Mouse (Mus musculus) myocyte (in vitro differentiated cells): Measurements from ENCODE around the gene Brsk1. TPM values are rescaled to one million over a fixed set of nuclear protein-coding genes. Genes with fewer than 3 reads are reported as not detected.
A peak's percentile ranks its signal among the peaks of the same experiment; 100 is the strongest.

Experiments used
- H3K27me3 ChIP-seq: one replicate; pipeline ENCODE4 v1.6.1; 2011; ENCODE audit not compliant: control insufficient read depth, insufficient read depth, insufficient read length
- H3K36me3 ChIP-seq: one replicate; pipeline ENCODE4 v1.6.1; 2011; ENCODE audit not compliant: control insufficient read depth, insufficient read depth
- H3K4me2 ChIP-seq: one replicate; pipeline ENCODE4 v1.6.1; 2011; ENCODE audit warnings: low read depth, control low read depth
- H3K4me3 ChIP-seq: one replicate; pipeline ENCODE4 v1.5.1; 2011; ENCODE audit warnings: mild to moderate bottlenecking, control low read depth, moderate library complexity
- H3K79me2 ChIP-seq: one replicate; pipeline ENCODE4 v1.6.1; 2011; ENCODE audit not compliant: control insufficient read depth, insufficient read depth
- H3ac ChIP-seq: one replicate; pipeline ENCODE4 v1.6.1; 2011; ENCODE audit not compliant: control insufficient read depth, insufficient read length
- CEBPB ChIP-seq: IDR thresholded peaks from 2 replicates; pipeline ENCODE4 v1.6.1; 2011; ENCODE audit warnings: mild to moderate bottlenecking, moderate library complexity; ENCODE audit not compliant: poor library complexity, insufficient read depth, severe bottlenecking
- E2F4 ChIP-seq: IDR thresholded peaks from one replicate; pipeline ENCODE4 v1.6.1; 2011; ENCODE audit warnings: mild to moderate bottlenecking, control low read depth, moderate library complexity; ENCODE audit not compliant: insufficient read depth
- MAX ChIP-seq: IDR thresholded peaks from one replicate; pipeline ENCODE4 v1.6.1; 2011; ENCODE audit warnings: low read depth, mild to moderate bottlenecking, control low read depth
- MYOD1 ChIP-seq, 3 experiments: IDR thresholded peaks; one replicate each; pipeline ENCODE4 v1.6.1; 2011; ENCODE audit warnings: control low read depth in 2 of 3, low read depth in 2 of 3, mild to moderate bottlenecking in 2 of 3, moderate library complexity in 1 of 3; ENCODE audit not compliant: insufficient read length in 2 of 3, control insufficient read depth in 1 of 3
- MYOG ChIP-seq, 3 experiments: IDR thresholded peaks; one replicate each; pipeline ENCODE4 v1.6.1; 2011; ENCODE audit warnings: control low read depth in 2 of 3, low read depth in 2 of 3, mild to moderate bottlenecking in 2 of 3; ENCODE audit not compliant: insufficient read length in 2 of 3, control insufficient read depth in 1 of 3, insufficient read depth in 1 of 3
- POLR2A ChIP-seq: IDR thresholded peaks from one replicate; pipeline ENCODE4 v1.6.1; 2011; ENCODE audit warnings: low read depth, mild to moderate bottlenecking, control low read depth, moderate library complexity; ENCODE audit not compliant: insufficient read length
- POLR2AphosphoS2 ChIP-seq: IDR thresholded peaks from one replicate; pipeline ENCODE4 v1.6.1; 2011; ENCODE audit warnings: low read depth, control low read depth; ENCODE audit not compliant: insufficient read length
- REST ChIP-seq: IDR thresholded peaks from one replicate; pipeline ENCODE4 v1.6.1; 2011; ENCODE audit warnings: mild to moderate bottlenecking, control low read depth, moderate library complexity; ENCODE audit not compliant: insufficient read depth, insufficient read length
- SRF ChIP-seq: IDR thresholded peaks from one replicate; pipeline ENCODE4 v1.6.1; 2011; ENCODE audit warnings: low read depth; ENCODE audit not compliant: control insufficient read depth, insufficient read length
- TCF12 ChIP-seq: IDR thresholded peaks from one replicate; pipeline ENCODE4 v1.6.1; 2011; ENCODE audit warnings: mild to moderate bottlenecking, control low read depth; ENCODE audit not compliant: poor library complexity, insufficient read depth, severe bottlenecking
- TCF3 ChIP-seq: IDR thresholded peaks from one replicate; pipeline ENCODE4 v1.6.1; 2011; ENCODE audit warnings: low read depth, control low read depth; ENCODE audit not compliant: insufficient read length
- USF1 ChIP-seq: IDR thresholded peaks from one replicate; pipeline ENCODE4 v1.6.1; 2011; ENCODE audit warnings: low read depth, mild to moderate bottlenecking, control low read depth, moderate library complexity
- polyA plus RNA-seq: library from polyadenylated mRNA; unstranded; fragments of >200 nt; fragmentation: generic; extraction: Trizol; gene quantifications from one replicate; pipeline ENCODE4 v1.2.1, GENCODE M21; 2012; ENCODE audit warnings: missing spikeins

Gene Brsk1
- polyA plus RNA-seq, 1 experiment = 7.0 TPM

DNA sequence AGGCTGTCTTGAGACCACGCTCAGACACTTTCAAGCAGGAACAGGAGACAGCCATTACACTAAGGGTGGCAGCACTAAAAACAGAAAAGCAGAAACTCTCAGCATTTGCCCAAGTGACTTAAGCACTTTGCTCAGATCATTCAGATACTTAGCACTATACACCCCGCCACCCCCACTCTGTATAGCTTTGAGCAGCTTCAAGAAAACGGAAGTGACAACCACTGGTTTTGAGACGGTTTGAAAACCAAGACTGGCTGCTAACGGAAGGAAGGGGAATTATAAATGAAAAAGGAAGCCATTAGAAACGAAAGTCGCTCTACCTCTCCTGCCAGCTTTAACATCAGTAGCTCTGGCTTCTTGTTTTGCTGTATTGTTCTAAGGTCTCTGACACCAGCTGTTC lies 36.6 kb upstream of the Brsk1 start:
- no peak overlapping the region for H3K4me2 ChIP-seq
- TF ChIP-seq E2F4 = no peak
- TF ChIP-seq REST = no peak
- no peak for TF ChIP-seq MYOG (IDR thresholded peaks at IDR 0.05; ENCODE audit: control insufficient read depth in 1 of 3, insufficient read depth in 1 of 3, insufficient read length in 2 of 3, low read depth in 2 of 3)
- no peak for TF ChIP-seq USF1
- TF ChIP-seq MYOD1 (IDR thresholded peaks at IDR 0.05; ENCODE audit: control insufficient read depth in 1 of 3, insufficient read length in 2 of 3, low read depth in 2 of 3) = no peak
- H3K79me2 ChIP-seq = peaks cover 74% of the 10 kb centered on the region
- no peak overlapping the region for H3K4me3 ChIP-seq
- H3ac ChIP-seq = no peak overlapping the region
- no peaks in the 10 kb centered on the region for H3K27me3 ChIP-seq
- no peaks in the 10 kb centered on the region for H3K36me3 ChIP-seq

DNA sequence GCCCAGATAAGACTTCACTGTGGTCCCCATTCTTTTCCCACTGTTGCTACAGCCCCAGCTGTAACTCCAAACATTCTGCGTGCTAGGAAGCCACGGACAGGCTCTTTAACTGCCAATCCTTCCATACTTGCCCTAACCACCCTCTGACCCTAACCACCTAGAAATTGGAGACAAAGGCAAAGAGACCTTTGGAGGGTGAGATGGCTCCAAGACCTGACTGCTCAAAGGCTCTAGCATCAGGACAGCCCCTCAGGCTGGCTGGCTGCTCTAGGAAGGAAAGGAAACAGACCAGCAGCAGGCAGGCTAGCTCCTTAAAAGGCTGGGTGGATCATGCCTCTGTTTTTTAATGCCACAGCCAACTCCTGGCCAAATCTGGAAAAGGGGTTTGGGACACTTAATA lies 36.2 kb upstream of the Brsk1 start:
- Histone ChIP-seq H3K4me2 (no peak overlapping the region), H3ac (no peak overlapping the region), H3K27me3 (no peaks in the 10 kb centered on the region), H3K4me3 (no peak overlapping the region), H3K36me3 (no peaks in the 10 kb centered on the region), H3K79me2 (peaks cover 74% of the 10 kb centered on the region)
- no peak for TF ChIP-seq MYOD1 (IDR thresholded peaks at IDR 0.05; ENCODE audit: control insufficient read depth in 1 of 3, insufficient read length in 2 of 3, low read depth in 2 of 3)
- TF ChIP-seq TCF3 = no peak
- TF ChIP-seq REST = no peak
- TF ChIP-seq E2F4 = no peak
- no peak for TF ChIP-seq MAX
- no peak for TF ChIP-seq MYOG (IDR thresholded peaks at IDR 0.05; ENCODE audit: control insufficient read depth in 1 of 3, insufficient read depth in 1 of 3, insufficient read length in 2 of 3, low read depth in 2 of 3)
- no peak for TF ChIP-seq USF1
- TF ChIP-seq POLR2AphosphoS2 = no peak
- no peak for TF ChIP-seq POLR2A
- no peak for TF ChIP-seq SRF
- TF ChIP-seq TCF12 = no peak
- TF ChIP-seq CEBPB = no peak

DNA sequence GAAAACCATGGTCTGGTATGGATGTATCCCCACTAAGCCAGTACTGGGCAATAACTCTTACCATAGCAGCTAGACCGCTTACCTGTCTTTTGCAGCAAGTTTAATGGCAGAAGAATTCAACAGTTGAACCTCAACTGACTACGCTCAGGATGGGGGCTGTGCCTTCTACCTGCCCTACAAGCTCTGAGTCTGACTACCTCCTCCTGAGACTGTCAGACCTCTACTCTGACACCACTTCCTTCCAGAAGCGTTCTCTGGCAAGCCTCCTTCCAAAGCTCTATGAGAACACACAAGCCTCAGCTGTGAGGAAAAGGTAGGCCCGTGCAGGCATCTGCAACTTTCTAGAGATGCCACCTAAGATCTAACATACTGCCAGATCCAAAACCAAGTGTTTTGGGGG lies 35.0 kb upstream of the Brsk1 start:
- Histone ChIP-seq H3ac (no peak overlapping the region), H3K4me2 (no peak overlapping the region), H3K79me2 (peaks cover 74% of the 10 kb centered on the region), H3K4me3 (no peak overlapping the region), H3K36me3 (no peaks in the 10 kb centered on the region), H3K27me3 (no peaks in the 10 kb centered on the region)
- TF ChIP-seq CEBPB (no peak), MYOD1 (IDR thresholded peaks at IDR 0.05; ENCODE audit: control insufficient read depth in 1 of 3, insufficient read length in 2 of 3, low read depth in 2 of 3) (no peak), E2F4 (no peak), USF1 (no peak), SRF (no peak), TCF3 (no peak), MYOG (IDR thresholded peaks at IDR 0.05; ENCODE audit: control insufficient read depth in 1 of 3, insufficient read depth in 1 of 3, insufficient read length in 2 of 3, low read depth in 2 of 3) (no peak), REST (no peak), POLR2A (no peak), TCF12 (no peak), POLR2AphosphoS2 (no peak), MAX (no peak)

DNA sequence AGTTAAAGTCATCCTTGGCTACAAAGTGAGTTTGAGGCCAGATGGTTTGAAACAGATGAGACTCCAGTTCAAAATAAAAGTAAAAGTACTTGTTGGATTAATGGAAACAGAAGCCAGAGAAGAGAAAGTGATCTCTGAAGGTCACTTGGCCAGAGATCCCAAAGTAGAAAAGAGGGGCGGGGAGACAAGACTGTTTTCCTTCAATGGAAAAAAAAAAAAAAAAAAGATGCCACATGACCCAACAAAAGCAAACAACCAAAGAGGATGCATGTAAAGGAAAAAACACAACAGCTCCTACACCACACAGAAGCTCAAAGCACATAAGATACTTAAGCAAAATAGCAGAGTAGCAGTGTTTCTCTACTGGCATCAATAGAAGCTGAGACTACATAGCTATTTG lies 34.5 kb upstream of the Brsk1 start:
- Histone ChIP-seq H3ac (no peak overlapping the region), H3K4me3 (no peak overlapping the region), H3K27me3 (no peaks in the 10 kb centered on the region), H3K79me2 (peaks cover 74% of the 10 kb centered on the region), H3K36me3 (no peaks in the 10 kb centered on the region), H3K4me2 (no peak overlapping the region)
- no peak for TF ChIP-seq SRF
- no peak for TF ChIP-seq TCF3
- TF ChIP-seq REST = no peak
- TF ChIP-seq MYOG (IDR thresholded peaks at IDR 0.05; ENCODE audit: control insufficient read depth in 1 of 3, insufficient read depth in 1 of 3, insufficient read length in 2 of 3, low read depth in 2 of 3) = no peak
- no peak for TF ChIP-seq CEBPB
- no peak for TF ChIP-seq POLR2A
- TF ChIP-seq E2F4 = no peak
- TF ChIP-seq MAX = no peak
- TF ChIP-seq USF1 = no peak
- no peak for TF ChIP-seq POLR2AphosphoS2
- TF ChIP-seq MYOD1 (IDR thresholded peaks at IDR 0.05; ENCODE audit: control insufficient read depth in 1 of 3, insufficient read length in 2 of 3, low read depth in 2 of 3) = no peak
- no peak for TF ChIP-seq TCF12

DNA sequence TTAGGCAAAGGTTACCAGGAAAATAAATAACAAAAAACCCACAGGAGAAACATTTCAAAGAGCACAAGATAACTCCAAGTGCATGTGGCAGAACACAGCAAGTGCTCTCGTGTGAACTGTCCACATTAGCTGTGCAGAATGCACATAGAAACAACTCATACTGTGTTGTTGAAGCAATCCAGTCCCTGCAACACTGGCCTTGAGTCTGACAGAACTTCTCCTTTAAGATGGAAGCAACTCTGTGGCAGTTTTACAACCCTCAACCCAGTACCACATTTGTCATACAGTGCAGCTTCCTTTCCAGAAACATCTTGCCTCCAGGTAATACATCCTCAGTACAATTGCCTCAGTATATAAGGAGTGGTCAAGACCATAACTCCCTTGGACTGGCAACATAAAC lies 33.6 kb upstream of the Brsk1 start:
- H3ac ChIP-seq = no peak overlapping the region
- peaks cover 65% of the 10 kb centered on the region for H3K79me2 ChIP-seq
- TF ChIP-seq MYOD1 (IDR thresholded peaks at IDR 0.05; ENCODE audit: control insufficient read depth in 1 of 3, insufficient read length in 2 of 3, low read depth in 2 of 3) (no peak), POLR2AphosphoS2 (no peak), REST (no peak), SRF (no peak), MYOG (IDR thresholded peaks at IDR 0.05; ENCODE audit: control insufficient read depth in 1 of 3, insufficient read depth in 1 of 3, insufficient read length in 2 of 3, low read depth in 2 of 3) (no peak), CEBPB (no peak), E2F4 (no peak), TCF12 (no peak)
- peak overlapping the region; percentile 66 for H3K4me3 ChIP-seq
- no peaks in the 10 kb centered on the region for H3K27me3 ChIP-seq
- no peaks in the 10 kb centered on the region for H3K36me3 ChIP-seq
- H3K4me2 ChIP-seq = peak overlapping the region; percentile 84
